Comparison of ENCODE assay signal across 8 mouse cellular contexts in genomic region chr1:162109437-162109813, GRCm38 (mm10).
DNase-seq lines count a peak whose midpoint lies in the region; ATAC-seq and TF ChIP-seq lines count a peak whose summit lies in the region.

No protein-coding gene starts in this region.

- H3K36me3 ChIP-seq in forebrain, embryonic 12.5 days (replicated peaks): no peaks in the 10 kb centered on the region
- no peaks in the 10 kb centered on the region for H3K36me3 ChIP-seq in forebrain, embryonic 15.5 days
- no peaks in the 10 kb centered on the region for H3K36me3 ChIP-seq in forebrain, embryonic 14.5 days (ENCODE audit: control insufficient read depth, insufficient read depth, low read length)

- 0 out of 2 replicates have a peak, but pooled peaks have one; percentile 27 for ATAC-seq in forebrain, embryonic 12.5 days (ENCODE audit: low FRiP score)
- ATAC-seq in forebrain, embryonic 15.5 days (replicated peaks): no peak; the same call in 1 of the 2 replicates
- ATAC-seq in forebrain, embryonic 14.5 days: 0 out of 2 replicates have a peak, but pooled peaks have one; percentile 54

- no peak overlapping the region for H3K9ac ChIP-seq in forebrain, embryonic 12.5 days
- H3K9ac ChIP-seq in forebrain, embryonic 15.5 days (replicated peaks): no peak overlapping the region
- no peak overlapping the region for H3K9ac ChIP-seq in forebrain, embryonic 14.5 days (ENCODE audit: low read length)

- peak; percentile 46 for DNase-seq in brain, embryonic 14.5 days (ENCODE audit: low read depth)
- no peak for DNase-seq in forebrain, embryonic 14.5 days (ENCODE audit: low spot score)
- DNase-seq in kidney, postnatal 36 days: peak; percentile 64 to 70
- DNase-seq in spleen, postnatal 10 days (ENCODE audit: low spot score in 2 of 2): no peak
- no peak for DNase-seq in urinary bladder, postnatal 4 days (ENCODE audit: low spot score in 2 of 2)
- DNase-seq in ovary, postnatal 36 days (ENCODE audit: low spot score): no peak

- no peaks in the 10 kb centered on the region for H3K27me3 ChIP-seq in forebrain, embryonic 12.5 days
- no peaks in the 10 kb centered on the region for H3K27me3 ChIP-seq in forebrain, embryonic 15.5 days
- H3K27me3 ChIP-seq in forebrain, embryonic 14.5 days (replicated peaks; ENCODE audit: control insufficient read depth, insufficient read depth, low read length): no peaks in the 10 kb centered on the region

- TF ChIP-seq CTCF in brain, embryonic 14.5 days (IDR thresholded peaks at IDR 0.05; ENCODE audit: borderline replicate concordance, extremely low read depth, insufficient read depth, insufficient read length): no peak

- no peak overlapping the region for H3K4me2 ChIP-seq in forebrain, embryonic 12.5 days
- H3K4me2 ChIP-seq in forebrain, embryonic 15.5 days (replicated peaks): no peak overlapping the region
- no peak overlapping the region for H3K4me2 ChIP-seq in forebrain, embryonic 14.5 days (ENCODE audit: low read length)

- no peaks in the 10 kb centered on the region for H3K9me3 ChIP-seq in forebrain, embryonic 12.5 days
- H3K9me3 ChIP-seq in forebrain, embryonic 15.5 days: no peaks in the 10 kb centered on the region
- no peaks in the 10 kb centered on the region for H3K9me3 ChIP-seq in forebrain, embryonic 14.5 days (replicated peaks; ENCODE audit: control insufficient read depth, low read length)

- H3K4me1 ChIP-seq in forebrain, embryonic 12.5 days: peaks cover 16% of the 10 kb centered on the region; the same call in 1 of the 2 replicates
- H3K4me1 ChIP-seq in forebrain, embryonic 15.5 days: peaks cover 6% of the 10 kb centered on the region; the same call in 1 of the 2 replicates
- 0 out of 2 replicates have a peak, but pooled peaks cover 4% of the 10 kb centered on the region for H3K4me1 ChIP-seq in forebrain, embryonic 14.5 days (ENCODE audit: control insufficient read depth, insufficient read depth, low read length)

- 75% methylated on average over 7 of the region's 7 CpGs for WGBS in forebrain, embryonic 12.5 days
- WGBS in forebrain, embryonic 15.5 days: 70% methylated on average over 7 of the region's 7 CpGs
- 78% methylated on average over 7 of the region's 7 CpGs for WGBS in forebrain, embryonic 14.5 days

- no peak for TF ChIP-seq POLR2A in brain, embryonic 14.5 days (IDR thresholded peaks at IDR 0.05; ENCODE audit: borderline replicate concordance, extremely low read depth, insufficient read depth, insufficient read length, poor library complexity, severe bottlenecking)

- H3K4me3 ChIP-seq in forebrain, embryonic 12.5 days (replicated peaks): no peak overlapping the region
- H3K4me3 ChIP-seq in forebrain, embryonic 15.5 days: no peak overlapping the region
- H3K4me3 ChIP-seq in forebrain, embryonic 14.5 days (ENCODE audit: low read depth, low read length): no peak overlapping the region

- no peak overlapping the region; the same call in 1 of the 2 replicates for H3K27ac ChIP-seq in forebrain, embryonic 12.5 days
- H3K27ac ChIP-seq in forebrain, embryonic 15.5 days (replicated peaks): no peak overlapping the region
- H3K27ac ChIP-seq in forebrain, embryonic 14.5 days (ENCODE audit: low read depth, low read length): no peak overlapping the region

Comparison
In these comparisons a context has a peak if more than half of its experiments do, and no peak if none do; other contexts are left out.
1. DNase-seq: peak in brain, embryonic 14.5 days (single experiment) and kidney, postnatal 36 days (2 of 2); none in forebrain, embryonic 14.5 days (single experiment), spleen, postnatal 10 days (0 of 2), urinary bladder, postnatal 4 days (0 of 2) and ovary, postnatal 36 days (single experiment).